Mouse (Mus musculus) heart, postnatal 10 days (tissue): Measurements from ENCODE around the gene Ppp2r3a. TPM values are rescaled to one million over a fixed set of nuclear protein-coding genes. Genes with fewer than 3 reads are reported as not detected.

Experiments used
- DNase-seq, 2 experiments: peaks; one replicate each; pipeline ENCODE4 v3.0.0; 2021
- intact Hi-C: fragments of 180-260 bp; cut with DNase I; formaldehyde crosslinking; loops from one replicate; pipeline ENCODE4 v1.15.1; 2025
- total RNA-seq, 2 experiments: library from RNA; stranded (reverse); gene quantifications; 2 replicates each; pipeline ENCODE4 v1.2.3; 2021

Ppp2r3a gene
- total RNA-seq: 100 to 1,000 TPM; 211 to 252 TPM

GRCm38 (mm10) chr9:101251644-101252337 lies at the start of gene Ppp2r3a:
Gene Ppp2r3a (minus strand): TSS chr9:101251795.
- intact Hi-C loops: loop anchor here (2.0 to 5.0 kb wide), 2 partner anchors 55 to 69 kb away; no protein-coding TSS in a partner anchor

GRCm38 (mm10) chr9:101300441-101300935 lies 48.9 kb upstream of the Ppp2r3a start:
- intact Hi-C loops: no loop called here

More at GRCm38 (mm10) chr9:101251644-101252337, at the start of gene Ppp2r3a:
- DNase-seq: peak; percentile 99

GRCm38 (mm10) chr9:101291676-101292660 lies 40.4 kb upstream of the Ppp2r3a start:
- DNase-seq: peak; percentile 15 to 41
- intact Hi-C loops: no loop called here

More at GRCm38 (mm10) chr9:101300441-101300935, 48.9 kb upstream of the Ppp2r3a start:
- DNase-seq: no peak

DNA sequence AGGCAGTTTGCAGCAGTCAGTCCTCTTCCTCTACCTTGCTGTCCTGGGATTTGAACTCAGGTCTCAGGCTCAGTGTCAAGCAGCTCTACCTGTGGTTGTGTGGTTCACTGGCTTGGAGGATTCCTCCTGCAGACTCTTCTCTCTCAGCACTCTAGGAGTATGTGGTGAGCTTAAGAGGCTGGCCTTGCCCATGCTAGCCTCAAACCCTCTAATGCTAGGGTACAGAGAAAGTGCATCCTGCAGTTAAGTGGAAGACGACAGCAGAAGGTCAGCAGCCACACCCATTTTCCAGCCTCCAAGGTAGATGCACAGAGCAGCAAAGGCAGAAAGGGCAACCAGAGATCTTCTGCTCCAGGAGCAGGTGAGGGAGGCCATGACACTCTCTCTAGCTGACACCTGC lies 39.3 kb upstream of the Ppp2r3a start:
- no peak for DNase-seq
- intact Hi-C loops: no loop called here

- no peak for DNase-seq
- intact Hi-C loops: no loop called here
These were observed 38.2 kb upstream of the Ppp2r3a start for GRCm38 (mm10) chr9:101289750-101290149.

DNA sequence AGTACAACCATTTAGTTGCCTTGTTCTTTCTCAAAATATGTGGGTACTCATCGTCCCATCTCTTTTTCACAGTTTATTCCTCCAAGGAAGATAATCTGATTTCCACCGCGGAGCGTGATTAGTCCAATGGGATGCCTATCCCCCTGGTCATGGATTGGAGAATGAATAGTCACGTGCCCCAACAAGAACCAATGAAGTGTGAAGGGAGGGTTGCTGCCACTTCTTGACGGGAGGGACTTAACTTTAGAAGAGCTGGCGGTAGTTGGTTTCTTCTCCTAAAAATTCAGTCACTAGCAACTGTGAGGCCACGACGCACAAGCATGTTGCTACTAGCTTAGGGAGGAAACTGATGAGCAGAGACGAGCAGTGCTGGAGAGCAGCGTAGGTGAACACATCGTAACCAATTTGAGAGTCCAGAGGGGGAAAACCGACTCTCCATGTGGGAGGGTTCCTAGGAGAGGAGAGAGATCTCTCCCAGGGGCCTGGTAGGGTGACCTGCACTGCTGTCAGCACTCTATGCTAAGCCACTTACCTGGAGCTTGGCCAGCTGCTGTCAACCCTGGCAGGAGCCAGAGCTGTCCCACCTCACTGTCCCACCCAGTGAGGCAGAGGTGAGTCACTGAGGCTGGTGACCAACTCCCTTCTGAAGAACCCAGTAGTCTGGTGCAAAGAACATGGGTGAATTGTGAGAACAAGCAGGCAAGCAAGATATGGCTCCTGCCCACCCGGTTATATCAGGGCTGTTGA lies 37.5 kb upstream of the Ppp2r3a start:
- intact Hi-C loops: no loop called here
- no peak for DNase-seq

DNA sequence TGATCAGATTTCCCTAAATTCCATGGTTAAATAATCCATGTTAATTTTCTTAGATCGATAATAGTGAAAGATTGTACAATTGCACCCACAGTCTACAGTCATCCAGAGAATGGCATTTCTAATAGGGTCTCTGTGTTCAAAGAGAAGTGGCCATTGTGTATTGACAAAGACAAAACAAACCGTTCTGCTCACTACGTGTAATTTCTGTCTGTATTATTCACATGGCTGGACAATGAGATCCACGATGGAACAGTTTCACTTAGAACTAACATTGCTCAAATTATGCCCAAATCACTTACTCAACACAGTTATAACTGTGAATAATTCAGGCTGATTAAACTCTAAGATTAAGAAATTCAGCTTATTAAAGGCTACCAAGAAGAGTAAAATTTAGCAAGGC lies 35.2 kb upstream of the Ppp2r3a start:
- DNase-seq: no peak
- intact Hi-C loops: no loop called here

GRCm38 (mm10) chr9:101284049-101284448 lies 32.5 kb upstream of the Ppp2r3a start:
- intact Hi-C loops: no loop called here
- no peak for DNase-seq

DNA sequence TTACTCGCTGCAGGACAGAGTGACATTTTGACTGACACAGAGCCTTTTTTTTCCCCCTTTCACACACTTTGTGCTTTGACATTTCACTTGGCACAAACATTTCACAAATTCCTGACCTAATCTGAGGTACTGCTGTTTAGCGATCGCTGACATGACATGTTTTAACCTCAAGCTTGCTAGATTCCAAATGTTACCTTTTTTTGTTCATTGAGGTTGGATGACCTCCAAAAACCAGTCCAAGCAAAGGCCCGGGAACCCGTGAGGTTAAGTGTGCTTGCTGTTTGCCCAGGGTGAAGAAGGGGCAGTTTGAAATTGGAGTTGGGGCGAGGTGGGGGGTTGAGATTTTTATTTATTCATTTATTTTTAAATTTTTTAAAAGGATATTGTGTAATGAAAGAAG lies 31.1 kb upstream of the Ppp2r3a start:
- intact Hi-C loops: no loop called here
- DNase-seq: no peak

- DNase-seq: no peak
- intact Hi-C loops: no loop called here
These were observed 30.3 kb upstream of the Ppp2r3a start for GRCm38 (mm10) chr9:101281906-101282305.

- intact Hi-C loops: no loop called here
- no peak for DNase-seq
These were observed 29.7 kb upstream of the Ppp2r3a start for GRCm38 (mm10) chr9:101281326-101281725.

DNA sequence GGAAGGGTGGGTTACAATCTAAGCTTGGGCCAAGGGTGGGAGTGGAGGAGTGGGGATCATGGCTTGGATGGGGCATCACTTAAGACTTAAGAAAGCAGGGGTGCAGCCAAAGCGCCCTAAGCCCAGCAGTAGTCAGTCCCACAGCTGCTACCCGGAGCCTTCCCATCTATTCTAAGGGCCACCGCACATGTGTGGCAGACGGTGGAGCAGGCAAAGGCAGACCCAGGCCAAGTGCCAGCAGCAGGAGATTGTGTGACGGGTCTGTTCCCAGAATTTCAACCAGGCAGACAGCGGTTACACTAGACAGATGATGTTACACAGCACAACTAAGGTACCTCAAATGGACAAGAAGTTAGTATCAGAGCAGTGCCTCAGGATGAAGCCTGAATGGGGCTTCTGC lies 29.3 kb upstream of the Ppp2r3a start:
- intact Hi-C loops: no loop called here
- peak; percentile 34 to 38 for DNase-seq

- no peak for DNase-seq
- intact Hi-C loops: no loop called here
These were observed 28.6 kb upstream of the Ppp2r3a start for GRCm38 (mm10) chr9:101280211-101280610.

GRCm38 (mm10) chr9:101272715-101273114 lies 21.1 kb upstream of the Ppp2r3a start:
- DNase-seq: no peak
- intact Hi-C loops: no loop called here

DNA sequence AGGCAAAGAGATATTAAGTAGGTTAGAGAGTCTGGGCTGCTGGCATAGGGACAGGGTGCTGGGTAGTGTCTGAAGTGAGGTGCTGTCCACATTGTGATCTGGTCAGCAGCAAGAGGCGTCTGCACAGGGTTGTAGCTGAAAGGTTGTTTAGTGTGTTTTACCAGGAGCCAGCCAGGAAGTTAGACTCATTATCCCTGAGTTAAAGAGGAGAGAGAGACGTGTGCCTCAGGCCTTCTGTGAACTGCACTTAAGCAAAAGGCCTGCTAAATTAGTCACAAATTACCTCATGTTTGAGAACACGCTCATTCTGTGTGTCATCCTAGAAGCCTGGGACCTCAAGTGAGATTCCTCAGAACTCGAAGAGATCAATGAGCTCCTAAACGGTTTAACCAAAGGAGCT lies 18.4 kb upstream of the Ppp2r3a start:
- intact Hi-C loops: no loop called here
- DNase-seq: no peak

DNA sequence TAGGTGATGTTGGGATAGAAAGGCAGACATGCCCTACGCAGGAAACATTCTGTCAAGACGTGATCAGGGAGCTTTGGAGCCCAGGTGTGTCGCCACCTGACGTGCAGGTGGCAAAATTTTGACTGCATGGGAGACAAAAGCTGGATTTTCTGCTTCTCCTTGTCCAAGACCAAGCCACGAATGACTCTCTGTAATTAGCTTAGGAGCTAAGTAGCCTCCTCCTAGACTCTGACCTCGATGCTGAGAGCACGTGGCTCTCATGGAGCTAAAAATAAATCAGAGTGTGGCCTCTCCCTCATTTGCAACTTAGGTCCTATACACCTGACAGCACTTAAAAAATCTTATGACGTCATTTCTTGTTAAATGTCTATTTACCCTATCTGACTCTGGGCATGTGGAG lies 14.4 kb upstream of the Ppp2r3a start:
- intact Hi-C loops: no loop called here
- no peak for DNase-seq

DNA sequence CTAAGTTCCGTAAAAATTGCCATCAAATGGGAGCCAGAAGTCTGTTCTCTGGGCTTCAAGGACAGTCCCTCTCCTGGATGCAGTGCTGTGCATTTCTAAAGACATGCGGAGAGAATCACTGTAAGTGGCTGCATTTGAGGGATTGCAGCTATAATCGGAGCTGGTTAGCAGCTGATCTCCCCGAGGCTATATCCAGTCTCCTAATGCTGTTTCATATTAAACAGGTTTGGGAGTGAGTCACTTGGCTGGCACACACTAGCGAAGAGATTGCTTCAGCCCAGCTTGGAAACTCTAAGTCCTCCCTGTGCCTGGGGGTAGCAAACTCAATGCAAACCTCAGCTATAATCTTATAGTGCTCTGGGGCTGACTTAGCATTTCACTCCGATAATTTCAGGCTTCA lies 14.0 kb upstream of the Ppp2r3a start:
- intact Hi-C loops: no loop called here
- DNase-seq: no peak

GRCm38 (mm10) chr9:101262815-101263214 lies 11.2 kb upstream of the Ppp2r3a start:
- DNase-seq: no peak
- intact Hi-C loops: no loop called here

DNA sequence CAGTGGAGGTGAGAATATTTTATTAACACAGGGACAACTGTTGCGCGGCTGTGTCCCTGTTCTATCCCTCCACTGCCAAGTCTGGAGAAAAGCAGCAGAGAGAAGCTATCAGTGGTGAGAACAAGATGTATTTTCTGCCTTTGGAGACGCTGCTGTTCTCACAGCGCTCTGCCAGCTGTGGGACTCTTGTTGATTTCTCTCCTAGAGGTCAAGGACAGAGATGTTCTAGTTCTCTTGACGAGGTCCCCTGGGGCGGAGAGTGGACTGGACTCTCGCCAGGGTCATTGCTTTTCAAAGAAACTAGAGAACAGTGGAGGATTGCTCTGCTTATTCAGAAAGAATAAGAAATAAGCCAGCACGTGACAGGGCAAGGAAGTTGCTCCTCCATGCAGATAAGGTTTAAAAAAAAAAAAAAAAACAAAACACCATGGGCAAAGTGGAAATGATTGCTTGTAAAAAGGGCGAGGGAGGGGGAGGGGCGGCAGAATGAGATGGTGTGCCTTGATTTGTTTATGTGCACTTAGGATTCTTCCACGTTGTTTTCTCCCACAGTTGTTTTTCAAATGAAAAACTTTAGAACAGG lies 10.5 kb upstream of the Ppp2r3a start:
- intact Hi-C loops: no loop called here
- peak; percentile 81 to 84 for DNase-seq

GRCm38 (mm10) chr9:101261443-101261842 lies 9.8 kb upstream of the Ppp2r3a start:
- no peak for DNase-seq
- intact Hi-C loops: no loop called here
